Mouse (Mus musculus): Measurements from ENCODE around the gene Fam133b. TPM values are rescaled to one million over a fixed set of nuclear protein-coding genes. Genes with fewer than 3 reads are reported as not detected.
"Not testable (repeated sequence)": the region's sequence is repeated elsewhere in the genome, so short reads cannot be mapped to it uniquely, and the experiment has no call there.

The Fam133b gene
- polyA plus RNA-seq, 1 experiment from 2014 or later, result 17.9 TPM

DNA sequence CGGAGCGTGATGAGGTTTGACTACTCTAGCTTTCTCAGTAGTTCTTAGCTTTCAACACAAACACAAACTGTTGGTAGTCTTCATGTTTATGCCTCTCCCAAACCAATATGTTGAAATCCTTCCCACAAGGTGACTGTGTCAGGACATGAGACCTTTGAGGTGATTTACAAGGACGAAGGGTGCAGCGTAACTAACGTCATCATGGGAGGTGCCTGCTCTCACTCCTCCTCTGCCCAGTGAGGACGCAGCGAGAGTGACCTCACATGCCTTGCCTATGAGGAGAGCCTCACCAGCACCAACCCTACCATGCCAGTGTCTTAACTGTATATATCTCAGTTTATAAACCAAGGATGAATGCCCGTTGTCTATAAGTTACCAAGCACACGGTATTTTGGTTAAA lies 63.5 kb downstream of the Fam133b start:
- H3K27me3 ChIP-seq (replicated peaks), result no peaks in the 10 kb centered on the region
- H3K4me3 ChIP-seq, result no peak overlapping the region
- H3K36me3 ChIP-seq, result peaks cover 48% of the 10 kb centered on the region
- no peak overlapping the region for H3K4me2 ChIP-seq
- no peak overlapping the region for H3K9ac ChIP-seq
- no peak for ATAC-seq (ENCODE audit: insufficient number of reproducible peaks, low FRiP score)
- WGBS, result 91% methylated on average over 9 of the region's 9 CpGs
- H3K9me3 ChIP-seq (replicated peaks), result no peaks in the 10 kb centered on the region
- no peaks in the 10 kb centered on the region for H3K4me1 ChIP-seq (replicated peaks)
- no peak overlapping the region for H3K27ac ChIP-seq (ENCODE audit: poor library complexity, severe bottlenecking)

DNA sequence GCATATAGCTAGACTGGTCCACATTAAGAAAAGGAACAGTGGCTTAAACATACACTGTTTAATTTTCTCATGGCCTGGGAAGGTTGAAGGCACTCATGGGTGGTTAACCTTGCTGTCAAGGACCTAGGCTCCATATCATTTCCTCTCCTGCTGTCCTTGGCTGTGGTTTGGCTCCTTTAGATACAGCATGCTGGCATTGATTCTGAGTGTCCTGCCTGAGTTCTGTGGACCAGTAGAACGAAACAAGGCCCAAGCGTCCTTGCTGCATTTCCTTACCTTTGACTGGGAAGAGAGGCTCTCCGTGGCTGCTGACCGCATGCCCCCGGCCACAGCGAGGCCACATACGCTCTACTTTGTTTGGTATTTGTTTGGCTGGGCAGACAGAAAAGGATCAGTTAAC lies 65.6 kb downstream of the Fam133b start:
- H3K9me3 ChIP-seq (replicated peaks), result no peaks in the 10 kb centered on the region
- no peak overlapping the region for H3K9ac ChIP-seq
- H3K4me1 ChIP-seq (replicated peaks), result no peaks in the 10 kb centered on the region
- H3K4me2 ChIP-seq, result no peak overlapping the region
- ATAC-seq (ENCODE audit: insufficient number of reproducible peaks, low FRiP score), result no peak
- no peak overlapping the region for H3K27ac ChIP-seq (ENCODE audit: poor library complexity, severe bottlenecking)
- 91% methylated on average over 7 of the region's 7 CpGs for WGBS
- H3K4me3 ChIP-seq, result no peak overlapping the region
- no peaks in the 10 kb centered on the region for H3K27me3 ChIP-seq (replicated peaks)
- peaks cover 53% of the 10 kb centered on the region for H3K36me3 ChIP-seq

DNA sequence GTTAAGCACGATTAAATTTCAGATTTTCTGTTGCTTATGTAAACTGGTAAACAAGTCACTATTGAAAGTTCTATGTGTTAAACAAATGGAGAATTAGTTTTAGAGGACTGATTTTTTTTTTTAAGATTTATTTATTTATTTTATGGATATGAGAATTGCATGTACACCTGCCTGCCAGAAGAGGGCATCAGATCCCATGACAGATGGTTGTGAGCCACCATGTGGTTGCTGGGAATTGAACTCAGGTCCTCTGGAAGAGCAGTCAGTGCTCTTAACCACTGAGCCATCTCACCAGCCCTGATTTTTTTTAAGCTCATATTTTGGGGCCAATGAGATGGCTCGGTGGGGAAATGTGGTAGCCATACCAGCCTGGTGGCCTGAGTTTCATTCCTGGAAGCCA lies 68.2 kb downstream of the Fam133b start:
- ATAC-seq (ENCODE audit: insufficient number of reproducible peaks, low FRiP score); H3K4me3 ChIP-seq; H3K27me3 ChIP-seq (replicated peaks); H3K27ac ChIP-seq (ENCODE audit: poor library complexity, severe bottlenecking); H3K9ac ChIP-seq; H3K4me1 ChIP-seq (replicated peaks); H3K4me2 ChIP-seq; H3K9me3 ChIP-seq (replicated peaks): not testable (repeated sequence)
- H3K36me3 ChIP-seq, result peaks cover 52% of the 10 kb centered on the region
- 88% methylated on average over 2 of the region's 2 CpGs for WGBS

Other genes starting within 250 kb of the Fam133b start
- gene Cdk6, start 202.3 kb upstream of the Fam133b start, polyA plus RNA-seq (2016; fragmentation: Nextera tagmentation; extraction: Ambion mirVana), result 32.5 and 33.3 TPM in 2 replicates
- 1.9 and 2.6 TPM in 2 replicates for gene 1700109H08Rik, start 27.7 kb downstream of the Fam133b start, polyA plus RNA-seq (2016; fragmentation: Nextera tagmentation; extraction: Ambion mirVana)
- 12.9 and 16.9 TPM in 2 replicates for gene Pex1, start 52.2 kb downstream of the Fam133b start, polyA plus RNA-seq (2016; fragmentation: Nextera tagmentation; extraction: Ambion mirVana)
- gene Rbm48, start 52.8 kb downstream of the Fam133b start, polyA plus RNA-seq (2016; fragmentation: Nextera tagmentation; extraction: Ambion mirVana), result 9.6 TPM in 2 replicates
- not detected in 2 replicates for gene Tmbim7, start 107.3 kb downstream of the Fam133b start, polyA plus RNA-seq (2016; fragmentation: Nextera tagmentation; extraction: Ambion mirVana)
- gene Gatad1, start 113.4 kb downstream of the Fam133b start, polyA plus RNA-seq (2016; fragmentation: Nextera tagmentation; extraction: Ambion mirVana), result 67.7 and 69.3 TPM in 2 replicates

Measured in heart, embryonic 12.5 days (tissue).